Mouse (Mus musculus): ENCODE measurements around the gene Leap2. TPM values are rescaled to one million over a fixed set of nuclear protein-coding genes. Genes with fewer than 3 reads are reported as not detected.

Leap2 gene
- polyA plus RNA-seq, 1 experiment from 2014 or later = 0.19 TPM

DNA sequence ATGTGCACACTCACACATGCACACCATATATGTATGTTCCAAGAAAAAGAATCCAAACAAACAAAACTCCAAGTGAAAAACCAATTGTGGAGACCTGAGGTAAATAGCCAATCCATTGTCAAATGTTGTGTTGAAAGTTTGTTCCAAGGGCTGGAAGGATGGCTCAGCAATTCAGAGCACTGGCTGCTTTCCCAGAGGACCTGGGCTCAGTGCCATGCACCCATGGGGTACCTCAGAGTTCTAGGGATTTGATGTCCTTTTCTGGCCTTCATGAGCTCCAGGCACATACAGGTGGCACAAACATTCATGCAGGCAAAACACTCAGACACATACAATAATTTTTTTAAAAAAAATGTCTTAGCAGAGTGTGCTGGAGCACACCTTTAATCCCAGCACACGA lies 25.6 kb upstream of the Leap2 start:
- H3K4me2 ChIP-seq (replicated peaks; ENCODE audit: low read depth) = no peak overlapping the region
- TF ChIP-seq CTCF (IDR thresholded peaks at IDR 0.05; ENCODE audit: low read depth) = no peak
- TF ChIP-seq EP300 (optimal IDR thresholded peaks at IDR 0.05) = no peak
- no peak for DNase-seq (ENCODE audit: low spot score)
- no peak overlapping the region for H3K4me3 ChIP-seq (ENCODE audit: low read depth, low read length)
- ATAC-seq (ENCODE audit: low FRiP score, low TSS enrichment) = no peak
- no peak overlapping the region for H3K27ac ChIP-seq (replicated peaks)
- no peak overlapping the region for H3K9ac ChIP-seq (ENCODE audit: low read length)
- H3K4me1 ChIP-seq (replicated peaks; ENCODE audit: control insufficient read depth, insufficient read depth) = no peaks in the 10 kb centered on the region
- no peaks in the 10 kb centered on the region for H3K27me3 ChIP-seq (ENCODE audit: control insufficient read depth, insufficient read depth, low read length)
- H3K36me3 ChIP-seq (ENCODE audit: control insufficient read depth, insufficient read depth, low read length) = no peaks in the 10 kb centered on the region
- H3K9me3 ChIP-seq (ENCODE audit: control insufficient read depth, low read length) = no peaks in the 10 kb centered on the region
- WGBS = 52% methylated on average over 1 of the region's 1 CpGs

DNA sequence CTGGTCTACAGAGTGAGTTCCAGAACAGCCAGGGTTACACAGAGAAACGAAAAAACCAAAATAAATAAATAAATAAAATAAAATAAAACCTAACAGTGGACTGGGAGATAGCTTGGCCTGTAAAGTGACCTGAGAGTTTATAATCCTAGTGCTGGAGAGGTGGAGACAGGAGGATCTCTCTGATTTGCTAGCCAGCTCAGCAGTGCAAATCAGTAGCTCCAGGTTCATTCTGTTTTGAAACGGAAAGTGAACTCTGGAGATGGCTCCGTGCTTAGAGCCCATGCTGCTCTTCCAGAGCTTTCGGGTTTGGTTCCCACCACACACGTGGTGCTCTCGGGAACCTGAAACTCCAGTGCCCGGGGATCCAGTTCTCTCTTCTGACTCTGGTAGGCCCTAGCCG lies 25.0 kb upstream of the Leap2 start:
- Histone ChIP-seq H3K27me3 (ENCODE audit: control insufficient read depth, insufficient read depth, low read length) (no peaks in the 10 kb centered on the region), H3K36me3 (ENCODE audit: control insufficient read depth, insufficient read depth, low read length) (no peaks in the 10 kb centered on the region), H3K4me1 (replicated peaks; ENCODE audit: control insufficient read depth, insufficient read depth) (no peaks in the 10 kb centered on the region), H3K27ac (replicated peaks) (no peak overlapping the region), H3K4me3 (ENCODE audit: low read depth, low read length) (no peak overlapping the region), H3K9ac (ENCODE audit: low read length) (no peak overlapping the region), H3K9me3 (ENCODE audit: control insufficient read depth, low read length) (no peaks in the 10 kb centered on the region), H3K4me2 (replicated peaks; ENCODE audit: low read depth) (no peak overlapping the region)
- DNase-seq (ENCODE audit: low spot score) (no peak), ATAC-seq (ENCODE audit: low FRiP score, low TSS enrichment) (no peak)
- TF ChIP-seq CTCF (IDR thresholded peaks at IDR 0.05; ENCODE audit: low read depth) = no peak
- no peak for TF ChIP-seq EP300 (optimal IDR thresholded peaks at IDR 0.05)
- WGBS = 82% methylated on average over 8 of the region's 8 CpGs

DNA sequence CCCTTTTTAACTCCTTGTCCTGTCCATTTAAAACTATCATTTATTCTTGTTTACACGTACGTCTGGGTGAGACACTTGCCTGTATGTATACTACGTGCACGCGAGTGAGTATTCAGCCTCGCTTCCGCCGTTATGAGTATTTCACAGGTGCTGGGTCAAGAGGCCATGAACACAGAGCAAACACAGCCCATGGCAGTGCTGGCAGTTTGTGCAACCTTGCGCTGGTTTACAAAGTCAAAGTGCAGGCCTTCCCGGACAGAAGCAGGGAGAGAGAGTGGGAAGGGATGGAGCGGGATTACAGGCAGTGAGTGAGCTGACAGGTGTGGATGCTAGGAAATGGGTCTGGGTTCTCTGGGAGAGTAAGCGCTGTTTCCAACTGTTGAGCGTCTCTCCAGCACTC lies 23.2 kb upstream of the Leap2 start:
- Histone ChIP-seq H3K27ac (replicated peaks) (no peak overlapping the region), H3K36me3 (ENCODE audit: control insufficient read depth, insufficient read depth, low read length) (no peaks in the 10 kb centered on the region), H3K9me3 (ENCODE audit: control insufficient read depth, low read length) (no peaks in the 10 kb centered on the region), H3K27me3 (ENCODE audit: control insufficient read depth, insufficient read depth, low read length) (no peaks in the 10 kb centered on the region), H3K4me3 (ENCODE audit: low read depth, low read length) (no peak overlapping the region), H3K9ac (ENCODE audit: low read length) (no peak overlapping the region), H3K4me1 (replicated peaks; ENCODE audit: control insufficient read depth, insufficient read depth) (no peaks in the 10 kb centered on the region), H3K4me2 (replicated peaks; ENCODE audit: low read depth) (no peak overlapping the region)
- DNase-seq (ENCODE audit: low spot score) (no peak), ATAC-seq (ENCODE audit: low FRiP score, low TSS enrichment) (no peak)
- WGBS = 61% methylated on average over 13 of the region's 13 CpGs
- TF ChIP-seq EP300 (optimal IDR thresholded peaks at IDR 0.05) (no peak), CTCF (IDR thresholded peaks at IDR 0.05; ENCODE audit: low read depth) (no peak)

DNA sequence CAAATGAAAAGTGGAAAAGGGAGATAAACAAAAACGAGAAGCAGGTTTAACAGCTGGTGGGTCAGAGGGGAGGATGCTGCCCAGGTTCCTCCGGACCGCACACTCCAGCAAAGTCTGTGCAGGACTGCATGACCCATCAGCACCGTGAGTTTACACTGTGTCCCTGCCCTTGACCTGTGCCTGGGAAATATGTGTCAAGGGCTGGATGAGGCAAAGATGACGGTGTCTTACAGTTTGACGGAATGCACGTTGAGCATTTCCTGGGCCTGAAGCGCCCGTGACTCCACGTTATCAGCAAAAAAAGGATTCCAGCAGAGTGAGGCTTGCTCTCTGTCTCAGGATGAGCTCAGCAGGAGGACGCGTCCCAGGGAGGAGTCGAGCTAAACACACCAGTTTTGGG lies 22.6 kb upstream of the Leap2 start:
- no peak for TF ChIP-seq CTCF (IDR thresholded peaks at IDR 0.05; ENCODE audit: low read depth)
- no peak for TF ChIP-seq EP300 (optimal IDR thresholded peaks at IDR 0.05)
- Histone ChIP-seq H3K9ac (ENCODE audit: low read length) (no peak overlapping the region), H3K4me2 (replicated peaks; ENCODE audit: low read depth) (no peak overlapping the region), H3K27me3 (ENCODE audit: control insufficient read depth, insufficient read depth, low read length) (no peaks in the 10 kb centered on the region), H3K36me3 (ENCODE audit: control insufficient read depth, insufficient read depth, low read length) (no peaks in the 10 kb centered on the region), H3K27ac (replicated peaks) (no peak overlapping the region), H3K4me1 (replicated peaks; ENCODE audit: control insufficient read depth, insufficient read depth) (no peaks in the 10 kb centered on the region), H3K9me3 (ENCODE audit: control insufficient read depth, low read length) (no peaks in the 10 kb centered on the region), H3K4me3 (ENCODE audit: low read depth, low read length) (no peak overlapping the region)
- WGBS = 58% methylated on average over 13 of the region's 13 CpGs
- DNase-seq (ENCODE audit: low spot score) (no peak), ATAC-seq (ENCODE audit: low FRiP score, low TSS enrichment) (no peak)

DNA sequence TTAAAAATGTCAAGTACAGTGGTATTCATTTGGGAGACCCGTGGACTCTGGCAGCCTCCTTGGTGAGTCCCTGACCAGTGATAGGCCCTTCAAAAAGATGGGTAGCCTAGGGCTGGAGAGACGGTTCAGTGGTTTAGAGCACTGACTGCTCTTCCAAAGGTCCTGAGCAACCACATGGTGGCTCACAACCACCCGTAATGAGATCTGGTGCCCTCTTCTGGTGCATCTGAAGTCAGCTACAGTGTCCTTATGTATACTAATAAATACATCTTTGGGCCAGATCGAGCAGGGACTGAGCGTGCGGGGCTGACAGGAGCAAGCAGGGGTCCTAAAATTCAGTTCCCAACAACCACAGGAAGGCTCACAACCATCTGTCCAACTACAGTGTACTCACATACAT lies 20.9 kb upstream of the Leap2 start:
- TF ChIP-seq CTCF (IDR thresholded peaks at IDR 0.05; ENCODE audit: low read depth) (peak; percentile 75), EP300 (optimal IDR thresholded peaks at IDR 0.05) (no peak)
- Histone ChIP-seq H3K4me3 (ENCODE audit: low read depth, low read length) (no peak overlapping the region), H3K36me3 (ENCODE audit: control insufficient read depth, insufficient read depth, low read length) (no peaks in the 10 kb centered on the region), H3K27ac (replicated peaks) (no peak overlapping the region), H3K9ac (ENCODE audit: low read length) (no peak overlapping the region), H3K9me3 (ENCODE audit: control insufficient read depth, low read length) (no peaks in the 10 kb centered on the region), H3K27me3 (ENCODE audit: control insufficient read depth, insufficient read depth, low read length) (no peaks in the 10 kb centered on the region), H3K4me1 (replicated peaks; ENCODE audit: control insufficient read depth, insufficient read depth) (no peaks in the 10 kb centered on the region), H3K4me2 (replicated peaks; ENCODE audit: low read depth) (no peak overlapping the region)
- no peak for DNase-seq (ENCODE audit: low spot score)
- 36% methylated on average over 6 of the region's 6 CpGs for WGBS
- 0 out of 2 replicates have a peak, but pooled peaks have one; percentile 19 for ATAC-seq (ENCODE audit: low FRiP score, low TSS enrichment)

DNA sequence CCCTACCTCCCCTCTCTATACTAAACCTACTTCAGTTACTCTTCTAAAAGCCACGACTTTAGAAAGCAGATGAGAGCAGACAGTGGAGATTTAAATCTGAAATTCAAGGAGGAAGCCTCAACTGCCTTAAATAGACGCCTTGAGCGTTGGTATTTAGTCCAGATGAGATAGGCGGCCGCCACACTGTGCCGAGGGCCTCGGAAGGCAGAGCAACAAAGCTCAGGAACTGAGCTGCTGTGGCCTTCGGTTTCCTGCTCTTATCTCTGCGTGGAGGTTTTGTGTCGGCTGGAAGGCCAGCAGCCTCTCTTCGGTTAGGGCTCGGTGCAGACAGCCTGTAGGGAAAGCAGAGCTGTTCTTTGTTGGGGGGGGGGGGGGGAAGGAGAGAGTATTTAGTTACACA lies 19.0 kb upstream of the Leap2 start:
- 32% methylated on average over 12 of the region's 12 CpGs for WGBS
- no peak overlapping the region for H3K27ac ChIP-seq (replicated peaks)
- no peak overlapping the region for H3K4me2 ChIP-seq (replicated peaks; ENCODE audit: low read depth)
- TF ChIP-seq EP300 (optimal IDR thresholded peaks at IDR 0.05) = no peak
- no peak for TF ChIP-seq CTCF (IDR thresholded peaks at IDR 0.05; ENCODE audit: low read depth)
- H3K9me3 ChIP-seq (ENCODE audit: control insufficient read depth, low read length) = no peaks in the 10 kb centered on the region
- no peaks in the 10 kb centered on the region for H3K36me3 ChIP-seq (ENCODE audit: control insufficient read depth, insufficient read depth, low read length)
- H3K4me1 ChIP-seq (replicated peaks; ENCODE audit: control insufficient read depth, insufficient read depth) = no peaks in the 10 kb centered on the region
- no peaks in the 10 kb centered on the region for H3K27me3 ChIP-seq (ENCODE audit: control insufficient read depth, insufficient read depth, low read length)
- H3K9ac ChIP-seq (ENCODE audit: low read length) = no peak overlapping the region
- ATAC-seq (ENCODE audit: low FRiP score, low TSS enrichment) = 0 out of 2 replicates have a peak, but pooled peaks have one; percentile 28
- no peak overlapping the region for H3K4me3 ChIP-seq (ENCODE audit: low read depth, low read length)
- no peak for DNase-seq (ENCODE audit: low spot score)
